Mouse (Mus musculus) C2C12 (cell line): ENCODE measurements around the gene Oxsm.

Experiments used
- CTCF ChIP-seq: IDR thresholded peaks from one replicate; pipeline ENCODE4 v1.5.1; 2011; ENCODE audit not compliant: control insufficient read depth, insufficient read depth, insufficient read length
- MAX ChIP-seq: IDR thresholded peaks from one replicate; pipeline ENCODE4 v1.6.1; 2011; ENCODE audit warnings: mild to moderate bottlenecking, control low read depth
- MYOD1 ChIP-seq: IDR thresholded peaks from one replicate; pipeline ENCODE4 v1.6.1; 2011; ENCODE audit warnings: low read depth; ENCODE audit not compliant: control insufficient read depth, insufficient read length
- USF1 ChIP-seq: IDR thresholded peaks from one replicate; pipeline ENCODE4 v1.6.1; 2011; ENCODE audit warnings: low read depth, mild to moderate bottlenecking, control low read depth, moderate library complexity

GRCm38 (mm10) chr14:16200220-16200912 lies 49.2 kb downstream of the Oxsm start:
- TF ChIP-seq CTCF (no peak), USF1 (no peak), MYOD1 (no peak), MAX (no peak)
